Mouse (Mus musculus): ENCODE measurements around the gene Map4k3. TPM values are rescaled to one million over a fixed set of nuclear protein-coding genes. Genes with fewer than 3 reads are reported as not detected.

The Map4k3 gene
- polyA plus RNA-seq, 1 experiment from 2014 or later, result 30.8 TPM

- Histone ChIP-seq H3K27ac (no peak overlapping the region), H3K79me2 (ENCODE audit: inconsistent target) (peaks cover 100% of the 10 kb centered on the region), H3K4me3 (ENCODE audit: inconsistent target) (no peak overlapping the region), H3K36me3 (ENCODE audit: inconsistent target) (no peaks in the 10 kb centered on the region)
- WGBS (ENCODE audit: missing documents), result 95% methylated on average over 5 of the region's 5 CpGs
Observed at GRCm38 (mm10) chr17:80713588-80713987, 14.7 kb downstream of the Map4k3 start.

- no peaks in the 10 kb centered on the region for H3K36me3 ChIP-seq (ENCODE audit: inconsistent target)
Observed at GRCm38 (mm10) chr17:80709921-80710838, 18.1 kb downstream of the Map4k3 start.

GRCm38 (mm10) chr17:80708803-80709202, 19.5 kb downstream of the Map4k3 start:
- Histone ChIP-seq H3K4me3 (ENCODE audit: inconsistent target) (no peak overlapping the region), H3K27ac (no peak overlapping the region)

More at GRCm38 (mm10) chr17:80709921-80710838, 18.1 kb downstream of the Map4k3 start:
- H3K79me2 ChIP-seq (ENCODE audit: inconsistent target), result peaks cover 98% of the 10 kb centered on the region
- H3K4me3 ChIP-seq (ENCODE audit: inconsistent target), result no peak overlapping the region
- WGBS (ENCODE audit: missing documents), result 89% methylated on average over 24 of the region's 24 CpGs
- H3K27ac ChIP-seq, result no peak overlapping the region

GRCm38 (mm10) chr17:80707176-80707575, 21.1 kb downstream of the Map4k3 start:
- Histone ChIP-seq H3K4me3 (ENCODE audit: inconsistent target) (no peak overlapping the region), H3K27ac (no peak overlapping the region), H3K79me2 (ENCODE audit: inconsistent target) (peaks cover 98% of the 10 kb centered on the region), H3K36me3 (ENCODE audit: inconsistent target) (no peaks in the 10 kb centered on the region)
- 88% methylated on average over 4 of the region's 4 CpGs for WGBS (ENCODE audit: missing documents)

More at GRCm38 (mm10) chr17:80708803-80709202, 19.5 kb downstream of the Map4k3 start:
- peaks cover 98% of the 10 kb centered on the region for H3K79me2 ChIP-seq (ENCODE audit: inconsistent target)
- WGBS (ENCODE audit: missing documents), result 96% methylated on average over 4 of the region's 6 CpGs
- no peaks in the 10 kb centered on the region for H3K36me3 ChIP-seq (ENCODE audit: inconsistent target)

GRCm38 (mm10) chr17:80706608-80707007, 21.7 kb downstream of the Map4k3 start:
- WGBS (ENCODE audit: missing documents), result 31% methylated on average over 5 of the region's 6 CpGs
- no peak overlapping the region for H3K4me3 ChIP-seq (ENCODE audit: inconsistent target)
- no peak overlapping the region for H3K27ac ChIP-seq

GRCm38 (mm10) chr17:80701687-80702086, 26.6 kb downstream of the Map4k3 start:
- peaks cover 98% of the 10 kb centered on the region for H3K79me2 ChIP-seq (ENCODE audit: inconsistent target)
- no peak overlapping the region for H3K27ac ChIP-seq
- no peaks in the 10 kb centered on the region for H3K36me3 ChIP-seq (ENCODE audit: inconsistent target)
- WGBS (ENCODE audit: missing documents), result 92% methylated on average over 5 of the region's 5 CpGs
- H3K4me3 ChIP-seq (ENCODE audit: inconsistent target), result no peak overlapping the region

More at GRCm38 (mm10) chr17:80706608-80707007, 21.7 kb downstream of the Map4k3 start:
- Histone ChIP-seq H3K79me2 (ENCODE audit: inconsistent target) (peaks cover 98% of the 10 kb centered on the region), H3K36me3 (ENCODE audit: inconsistent target) (no peaks in the 10 kb centered on the region)

- Histone ChIP-seq H3K27ac (no peak overlapping the region), H3K36me3 (ENCODE audit: inconsistent target) (no peaks in the 10 kb centered on the region), H3K4me3 (ENCODE audit: inconsistent target) (no peak overlapping the region), H3K79me2 (ENCODE audit: inconsistent target) (peaks cover 100% of the 10 kb centered on the region)
- 64% methylated on average over 7 of the region's 7 CpGs for WGBS (ENCODE audit: missing documents)
Observed at GRCm38 (mm10) chr17:80698930-80699329, 29.4 kb downstream of the Map4k3 start.

- peaks cover 100% of the 10 kb centered on the region for H3K79me2 ChIP-seq (ENCODE audit: inconsistent target)
- no peaks in the 10 kb centered on the region for H3K36me3 ChIP-seq (ENCODE audit: inconsistent target)
- WGBS (ENCODE audit: missing documents), result 57% methylated on average over 12 of the region's 12 CpGs
- H3K27ac ChIP-seq, result no peak overlapping the region
- no peak overlapping the region for H3K4me3 ChIP-seq (ENCODE audit: inconsistent target)
Observed at GRCm38 (mm10) chr17:80698191-80698901, 29.9 kb downstream of the Map4k3 start.

- no peak overlapping the region for H3K4me3 ChIP-seq (ENCODE audit: inconsistent target)
- WGBS (ENCODE audit: missing documents), result 100% methylated on average over 1 of the region's 5 CpGs
- H3K27ac ChIP-seq, result no peak overlapping the region
- H3K36me3 ChIP-seq (ENCODE audit: inconsistent target), result no peaks in the 10 kb centered on the region
- peaks cover 92% of the 10 kb centered on the region for H3K79me2 ChIP-seq (ENCODE audit: inconsistent target)
Observed at GRCm38 (mm10) chr17:80696956-80697355, 31.3 kb downstream of the Map4k3 start.

GRCm38 (mm10) chr17:80696210-80696609, 32.1 kb downstream of the Map4k3 start:
- Histone ChIP-seq H3K27ac (no peak overlapping the region), H3K4me3 (ENCODE audit: inconsistent target) (no peak overlapping the region), H3K36me3 (ENCODE audit: inconsistent target) (no peaks in the 10 kb centered on the region), H3K79me2 (ENCODE audit: inconsistent target) (peaks cover 92% of the 10 kb centered on the region)
- WGBS (ENCODE audit: missing documents), result 94% methylated on average over 6 of the region's 6 CpGs

GRCm38 (mm10) chr17:80693707-80694106, 34.6 kb downstream of the Map4k3 start:
- peaks cover 92% of the 10 kb centered on the region for H3K79me2 ChIP-seq (ENCODE audit: inconsistent target)
- 88% methylated on average over 7 of the region's 7 CpGs for WGBS (ENCODE audit: missing documents)
- no peaks in the 10 kb centered on the region for H3K36me3 ChIP-seq (ENCODE audit: inconsistent target)
- no peak overlapping the region for H3K4me3 ChIP-seq (ENCODE audit: inconsistent target)
- no peak overlapping the region for H3K27ac ChIP-seq

GRCm38 (mm10) chr17:80692183-80692582, 36.1 kb downstream of the Map4k3 start:
- Histone ChIP-seq H3K36me3 (ENCODE audit: inconsistent target) (no peaks in the 10 kb centered on the region), H3K27ac (peak overlapping the region; percentile 40), H3K4me3 (ENCODE audit: inconsistent target) (no peak overlapping the region), H3K79me2 (ENCODE audit: inconsistent target) (peaks cover 92% of the 10 kb centered on the region)
- WGBS (ENCODE audit: missing documents), result 93% methylated on average over 13 of the region's 13 CpGs

GRCm38 (mm10) chr17:80688701-80689100, 39.6 kb downstream of the Map4k3 start:
- no peak overlapping the region for H3K4me3 ChIP-seq (ENCODE audit: inconsistent target)
- H3K79me2 ChIP-seq (ENCODE audit: inconsistent target), result peaks cover 92% of the 10 kb centered on the region
- H3K27ac ChIP-seq, result no peak overlapping the region
- no peaks in the 10 kb centered on the region for H3K36me3 ChIP-seq (ENCODE audit: inconsistent target)
- WGBS (ENCODE audit: missing documents), result 98% methylated on average over 11 of the region's 11 CpGs

GRCm38 (mm10) chr17:80686066-80686465, 42.2 kb downstream of the Map4k3 start:
- Histone ChIP-seq H3K27ac (no peak overlapping the region), H3K4me3 (ENCODE audit: inconsistent target) (no peak overlapping the region), H3K79me2 (ENCODE audit: inconsistent target) (peaks cover 100% of the 10 kb centered on the region), H3K36me3 (ENCODE audit: inconsistent target) (no peaks in the 10 kb centered on the region)
- 62% methylated on average over 5 of the region's 5 CpGs for WGBS (ENCODE audit: missing documents)
